Mouse (Mus musculus) regulatory T cell (primary cell): ENCODE measurements around the gene Dis3l2.

ENCODE experiments used
- in situ Hi-C: fragments of 300-600 bp; cut with MboI, MseI; formaldehyde crosslinking; loops from one replicate; pipeline ENCODE4 v1.15.1; 2025; ENCODE audit warnings: high pct_unique_total_duplicates

Dis3l2 gene

DNA sequence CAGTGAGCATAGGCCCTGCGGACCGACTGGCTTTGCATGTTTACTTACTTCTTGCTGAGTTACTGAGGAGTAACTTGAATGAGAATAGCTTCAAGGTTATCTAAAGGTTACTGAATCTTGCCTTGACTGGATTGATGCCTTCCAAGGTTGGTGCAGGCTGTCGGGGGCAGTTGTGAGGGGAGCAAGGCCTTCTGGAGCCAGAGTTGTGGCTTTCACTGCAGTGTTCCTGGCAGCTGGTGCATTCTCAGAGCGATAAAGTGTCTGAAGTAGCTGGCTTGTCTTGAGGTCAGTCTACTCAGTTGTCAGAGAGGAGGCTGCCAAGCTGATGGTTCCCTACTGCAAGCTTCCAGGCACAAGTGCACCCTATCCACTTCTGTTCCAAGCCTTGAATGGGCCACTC, 15.8 kb downstream of the Dis3l2 start:
- in situ Hi-C loops, result no loop called here

DNA sequence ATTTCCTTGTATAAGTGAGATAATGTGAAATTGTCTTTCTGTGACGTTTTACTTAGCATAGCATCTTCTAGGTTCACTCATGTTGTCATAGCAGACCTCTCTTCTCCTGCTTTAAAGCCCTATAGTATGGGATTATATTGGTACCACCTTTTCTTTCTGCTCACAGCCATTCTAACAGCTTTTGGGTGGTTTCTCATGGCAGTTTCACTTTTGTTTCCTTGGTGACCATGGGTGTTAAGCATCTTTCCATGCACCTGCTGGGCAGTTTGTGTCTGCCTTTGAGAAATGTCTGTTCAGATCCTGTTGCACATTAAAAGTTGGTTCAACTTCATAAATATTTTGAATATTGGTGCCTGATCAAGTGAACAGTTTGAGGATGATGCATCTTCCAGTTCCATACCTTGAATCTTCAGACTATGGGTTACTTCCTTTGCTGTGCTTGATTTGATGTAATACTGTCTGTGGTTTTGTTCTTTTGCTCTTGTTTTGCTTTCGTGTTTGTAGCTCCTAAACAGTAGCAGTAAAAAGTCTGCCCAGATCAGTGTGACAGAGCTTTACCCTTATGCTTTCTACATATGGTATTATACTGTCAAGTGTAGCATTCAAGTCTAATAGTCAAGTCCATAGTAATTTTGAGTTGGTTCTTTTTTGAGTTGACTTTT, 29.7 kb downstream of the Dis3l2 start:
- in situ Hi-C loops, result loop anchor here (5.0 kb wide), 1 partner anchor 86 kb away; no protein-coding TSS in a partner anchor

DNA sequence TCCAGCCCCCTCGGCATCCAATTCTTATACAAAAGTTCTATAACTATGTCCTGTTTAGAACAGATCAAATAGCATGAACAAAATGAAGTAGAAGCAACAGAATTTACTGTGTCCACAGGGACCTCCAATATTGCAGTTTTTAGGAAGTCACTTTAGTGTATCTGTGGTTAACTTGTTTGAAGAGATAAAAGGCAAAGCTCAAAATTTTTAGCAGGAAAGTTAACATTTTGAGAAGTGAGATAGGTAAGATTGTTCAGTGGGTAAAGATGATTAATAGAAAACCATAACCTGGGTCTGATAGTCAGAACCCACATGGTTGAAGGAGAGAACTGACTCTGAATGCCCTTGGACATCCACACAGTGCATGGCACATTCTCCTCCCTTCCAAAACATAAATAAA, 32.8 kb downstream of the Dis3l2 start:
- in situ Hi-C loops, result no loop called here

DNA sequence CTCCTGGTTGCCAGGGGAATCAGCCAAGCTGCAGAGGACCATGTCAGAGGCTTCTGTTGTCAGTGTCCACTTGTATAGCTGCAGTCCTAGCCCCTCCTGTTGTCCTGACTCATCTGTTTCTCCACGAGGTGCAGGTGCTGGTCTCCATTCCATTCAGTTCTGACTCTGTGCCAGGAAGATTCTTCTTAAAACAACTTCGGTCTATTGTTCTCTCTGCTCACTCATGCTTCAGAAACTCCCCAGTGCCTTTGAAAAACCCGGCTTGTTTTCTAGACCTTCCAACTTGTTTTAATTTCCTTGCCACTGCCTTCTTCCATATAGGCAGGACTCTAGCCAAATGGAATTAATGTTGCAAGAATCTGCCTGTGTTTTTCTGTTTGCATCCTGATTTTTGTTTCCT, 39.3 kb downstream of the Dis3l2 start:
- in situ Hi-C loops, result no loop called here

DNA sequence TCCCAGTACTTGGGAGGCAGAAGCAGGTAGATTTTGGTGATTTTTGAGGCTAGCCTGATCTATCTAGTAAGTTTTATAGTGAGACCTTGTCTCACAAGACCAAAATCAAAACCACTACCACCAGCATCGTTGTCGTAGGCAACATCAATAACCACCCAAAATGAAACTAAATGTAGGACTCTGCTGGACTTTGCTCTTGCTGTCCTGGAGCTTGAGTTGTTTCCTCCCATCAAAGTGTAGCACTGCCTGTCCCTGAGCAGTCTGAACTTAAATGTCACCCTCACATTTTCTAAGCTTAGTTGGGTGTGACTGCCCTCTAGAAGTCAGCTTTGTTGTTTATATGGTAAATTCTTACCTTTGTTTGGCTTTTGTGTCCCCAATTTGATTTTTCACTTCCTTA, 43.4 kb downstream of the Dis3l2 start:
- in situ Hi-C loops, result no loop called here

DNA sequence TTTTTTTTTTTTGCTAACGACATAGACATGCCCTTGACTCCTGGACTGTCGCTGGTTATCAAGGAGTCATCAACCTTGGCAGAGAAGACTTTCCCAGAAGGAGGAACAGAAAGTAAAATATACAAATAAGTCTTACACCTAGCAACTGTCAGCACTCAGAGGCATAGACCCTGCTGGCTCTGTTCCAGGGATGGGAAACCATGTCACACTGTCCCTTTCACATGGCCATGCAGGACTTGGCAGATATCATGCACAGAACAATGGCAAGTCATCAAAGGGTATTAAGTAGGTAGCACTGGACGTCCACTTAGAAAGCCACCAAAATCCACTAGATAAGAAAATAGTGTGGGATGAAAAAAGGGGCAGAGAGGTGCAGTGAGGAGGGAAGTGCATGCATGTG, 46.5 kb downstream of the Dis3l2 start:
- in situ Hi-C loops, result no loop called here

DNA sequence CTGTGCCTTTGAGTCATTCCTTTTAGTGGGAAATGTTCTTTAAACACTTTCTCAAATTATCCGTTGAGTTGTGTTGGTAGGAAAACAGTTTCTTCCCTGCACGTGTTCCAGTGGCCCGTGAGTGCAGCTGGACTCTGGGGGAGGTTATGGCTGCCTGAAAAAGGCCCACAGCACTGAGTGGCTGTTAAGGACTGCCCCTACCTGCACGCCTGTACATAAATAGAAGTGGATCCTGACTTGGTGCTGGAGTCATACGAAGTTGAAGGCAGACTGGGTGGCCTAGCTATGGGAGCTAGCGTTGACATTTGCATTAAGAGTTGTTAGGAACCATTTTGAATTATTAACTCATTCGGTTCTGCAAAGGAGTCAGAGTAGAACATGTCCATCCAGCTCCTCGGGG, 49.8 kb downstream of the Dis3l2 start:
- in situ Hi-C loops, result no loop called here

DNA sequence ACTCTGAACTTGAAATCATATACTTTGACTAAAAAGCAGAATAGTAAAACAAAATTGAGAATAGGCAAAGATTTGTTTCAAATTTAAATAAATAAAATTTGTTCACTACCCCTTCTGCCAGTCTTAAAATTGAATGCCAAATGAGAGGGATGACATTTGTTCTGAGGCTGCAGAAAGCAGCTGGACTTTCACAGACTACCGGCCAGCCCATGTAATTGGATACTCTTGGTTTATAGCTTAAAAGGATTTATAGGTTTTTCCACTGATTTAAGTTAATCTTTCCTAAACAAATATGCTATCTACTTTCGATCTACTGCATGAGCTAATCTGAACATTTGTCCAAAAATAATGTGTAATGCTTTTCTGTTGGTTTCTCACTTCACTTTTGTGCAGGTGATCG, 50.7 kb downstream of the Dis3l2 start:
- in situ Hi-C loops, result no loop called here

DNA sequence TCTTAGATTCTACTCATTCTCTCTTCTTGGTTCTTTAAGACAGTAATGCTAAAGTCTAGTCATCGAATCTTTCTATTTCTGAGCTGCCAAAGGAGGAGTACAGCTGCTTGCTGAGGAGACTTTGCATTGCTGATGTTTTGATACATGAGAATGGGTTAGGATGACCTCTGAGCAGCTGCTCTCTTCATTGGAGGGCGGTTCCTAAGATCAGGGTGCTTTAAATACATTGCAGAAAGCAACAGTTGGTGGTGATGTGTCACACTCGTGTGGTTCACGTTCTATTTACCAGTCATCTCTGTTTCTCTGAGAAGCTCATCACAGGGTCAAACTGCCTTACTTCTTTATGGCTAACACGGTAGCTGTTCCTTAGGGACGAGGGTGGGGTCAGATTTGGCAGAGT, 54.5 kb downstream of the Dis3l2 start:
- in situ Hi-C loops, result no loop called here

DNA sequence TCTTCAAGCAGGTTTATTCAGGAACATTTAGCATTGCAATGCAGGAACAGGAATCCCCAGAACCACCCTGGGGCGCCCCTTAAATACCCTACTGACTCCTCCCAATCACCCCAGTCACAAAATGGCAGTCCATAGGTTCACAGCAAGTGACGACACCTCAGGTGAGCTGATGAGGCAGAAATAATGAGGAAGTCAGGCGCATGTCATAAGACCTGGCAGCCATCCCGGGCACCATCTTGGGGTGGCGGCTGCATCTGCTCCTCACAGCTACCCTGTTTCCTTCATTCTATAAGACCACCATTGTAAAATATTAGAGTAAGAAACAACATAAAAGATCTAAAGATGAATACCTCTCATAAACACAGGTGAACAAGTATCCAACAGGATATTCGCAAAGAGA, 58.6 kb downstream of the Dis3l2 start:
- in situ Hi-C loops, result no loop called here

DNA sequence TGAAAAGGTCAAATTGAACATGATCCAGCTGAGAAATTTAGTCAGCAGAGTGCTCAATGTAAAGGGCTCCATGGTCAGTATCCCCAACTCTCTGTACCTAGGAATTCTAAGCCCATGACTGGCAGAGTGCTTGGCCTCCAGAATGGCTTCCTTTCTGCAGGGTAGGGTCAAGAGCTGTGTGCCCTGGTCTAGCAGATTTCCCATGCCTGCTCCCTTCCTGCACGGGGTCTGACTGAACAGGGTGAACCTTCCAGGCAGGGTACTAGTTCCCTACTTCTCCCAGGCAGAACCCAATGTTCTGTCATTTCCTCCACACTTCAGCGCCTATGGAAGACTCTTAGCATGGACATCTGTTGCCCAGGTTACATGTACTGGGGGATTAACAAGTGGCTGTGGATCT, 97.6 kb downstream of the Dis3l2 start:
- in situ Hi-C loops, result no loop called here

DNA sequence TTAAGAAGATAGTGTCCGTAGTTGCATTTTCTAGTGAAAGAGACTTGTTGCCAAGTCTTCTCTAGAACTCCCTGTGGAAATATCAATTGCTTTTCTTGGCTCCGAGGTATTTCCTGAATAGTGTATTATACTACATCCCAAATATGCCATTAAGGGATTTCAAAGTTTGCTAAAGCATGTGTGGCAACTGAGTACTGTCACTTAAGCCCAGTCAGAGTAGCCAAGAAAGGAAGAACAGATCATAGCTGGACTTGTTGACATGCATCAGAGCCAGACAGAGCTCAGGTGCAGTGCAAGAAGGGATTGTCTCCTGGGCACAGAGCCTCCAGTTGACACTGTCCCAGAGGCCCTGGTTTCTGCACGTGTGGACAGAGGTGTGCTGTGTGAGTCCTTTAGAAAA, 108.1 kb downstream of the Dis3l2 start:
- in situ Hi-C loops, result no loop called here

DNA sequence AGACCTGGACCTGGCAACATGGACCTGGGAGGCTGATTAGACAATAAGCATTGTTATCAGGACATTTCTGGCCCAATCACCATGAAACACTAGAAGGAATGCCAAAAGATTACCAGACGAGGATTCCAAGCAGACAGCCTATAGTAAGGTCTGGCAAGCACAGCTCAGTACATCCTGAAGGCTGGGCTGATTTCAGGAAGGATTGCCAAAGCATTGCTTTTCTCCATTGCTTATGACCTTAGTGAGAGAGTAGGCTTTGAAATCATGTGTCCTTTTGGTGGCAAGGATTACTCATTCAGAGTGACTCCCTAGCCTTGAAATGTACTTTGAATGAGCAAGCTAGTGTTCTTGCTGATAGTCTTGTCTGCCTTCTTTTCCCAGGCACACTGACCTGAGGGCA, 118.7 kb downstream of the Dis3l2 start:
- in situ Hi-C loops, result no loop called here

DNA sequence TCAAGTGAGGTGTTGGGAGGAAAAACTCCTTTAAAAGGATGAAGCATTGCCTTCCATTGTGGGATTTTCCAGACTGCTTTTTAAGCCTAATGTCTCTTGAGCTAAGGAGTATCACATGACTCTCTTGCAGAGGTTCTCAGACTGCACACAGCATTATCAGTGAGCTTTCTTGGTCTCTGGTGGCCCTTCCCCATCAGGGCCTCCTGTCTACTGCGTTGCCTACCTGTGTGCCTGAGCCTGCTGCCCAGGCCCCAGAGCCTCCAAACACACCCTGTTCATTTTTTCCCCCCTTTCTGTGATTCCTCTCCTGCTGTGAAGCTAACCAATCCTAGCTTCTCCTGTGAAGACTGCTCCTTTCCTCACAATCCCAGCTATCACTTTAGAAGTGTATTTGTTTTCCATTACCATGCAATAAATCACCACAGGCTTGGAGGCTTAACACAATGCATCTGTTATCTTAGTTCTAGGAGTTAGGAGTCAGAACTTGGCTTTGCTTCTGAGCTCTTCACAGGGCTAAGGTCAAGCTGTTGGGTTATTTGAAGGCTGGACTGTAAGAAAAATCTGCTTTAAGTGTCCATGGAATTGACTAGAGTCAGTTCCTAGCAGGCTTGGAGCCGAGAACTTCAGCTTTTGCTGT, 130.9 kb downstream of the Dis3l2 start:
- in situ Hi-C loops, result no loop called here

DNA sequence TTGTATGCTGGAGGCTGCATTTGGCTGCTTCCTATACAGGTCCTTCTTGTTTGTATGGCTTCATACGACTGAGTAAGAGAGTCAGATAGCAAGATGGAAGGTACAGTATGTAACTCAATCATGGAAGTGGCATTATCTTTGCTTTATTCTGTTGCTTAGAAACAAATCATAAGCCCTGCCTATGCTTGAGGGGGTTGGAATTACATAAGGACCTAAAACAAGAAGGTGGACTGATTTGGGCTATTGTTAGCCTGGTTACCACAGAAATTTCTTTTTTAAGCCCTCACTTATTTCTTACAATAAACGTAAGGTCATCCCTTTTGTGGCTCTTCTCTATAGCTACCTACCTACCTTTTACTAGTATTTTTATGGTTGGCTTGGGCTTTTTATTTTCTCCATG, 131.4 kb downstream of the Dis3l2 start:
- in situ Hi-C loops, result no loop called here

DNA sequence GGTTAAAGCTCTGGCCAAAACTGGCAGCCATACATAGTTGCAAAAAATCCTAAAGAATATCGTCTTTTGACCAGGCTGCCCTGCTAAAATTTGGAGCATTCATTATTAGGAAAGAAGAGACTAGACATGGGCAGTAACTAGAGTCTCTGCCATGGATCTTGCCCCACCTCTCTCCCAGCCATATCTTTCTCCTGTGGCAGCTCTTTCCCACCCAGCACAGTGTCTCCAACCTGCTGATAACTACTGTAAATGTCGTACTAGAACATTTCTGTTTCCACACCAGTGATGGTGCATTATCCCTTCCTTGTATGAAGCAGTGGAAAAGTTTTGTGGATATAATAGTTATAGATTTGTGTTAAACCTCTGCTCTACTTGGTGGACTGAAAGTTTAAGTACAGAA, 147.1 kb downstream of the Dis3l2 start:
- in situ Hi-C loops, result no loop called here

DNA sequence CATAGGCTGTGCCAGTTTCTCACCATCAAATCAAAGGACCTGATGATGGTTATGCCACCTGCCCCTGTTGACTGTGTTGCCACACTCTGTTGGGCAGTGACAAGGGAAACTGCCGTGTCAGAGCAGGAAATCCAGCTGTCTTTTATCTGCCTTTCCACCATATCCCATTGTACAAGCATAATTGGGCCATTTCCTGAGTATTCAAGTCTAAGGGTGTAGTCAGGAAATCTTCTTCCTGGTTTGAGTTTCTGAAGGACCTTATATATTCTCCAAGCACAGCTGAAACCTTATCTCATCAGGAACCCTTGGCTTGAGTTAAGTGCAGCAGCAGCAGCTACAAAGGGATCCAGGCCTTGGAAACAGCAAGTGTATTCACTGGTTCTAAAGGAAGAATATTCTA, 155.3 kb downstream of the Dis3l2 start:
- in situ Hi-C loops, result no loop called here

DNA sequence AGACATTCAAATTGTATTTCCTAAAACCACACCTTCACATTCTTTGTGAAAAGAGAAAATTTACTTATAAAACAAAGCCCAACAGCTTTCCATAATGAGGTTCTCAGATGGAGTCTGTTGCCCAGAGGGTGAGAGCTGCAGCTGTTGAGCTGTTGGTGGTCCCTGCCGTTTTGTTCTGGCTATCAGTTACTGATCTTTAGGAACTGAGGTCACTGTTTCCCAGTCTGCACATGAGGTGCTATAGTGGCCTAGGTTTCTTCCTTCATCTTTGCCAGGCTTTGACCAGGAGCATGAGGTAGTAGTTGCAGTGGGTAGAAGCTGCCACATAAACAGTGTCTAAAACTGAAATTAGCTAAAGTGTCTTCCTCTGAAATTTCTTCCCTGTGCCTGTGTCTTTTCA, 155.8 kb downstream of the Dis3l2 start:
- in situ Hi-C loops, result no loop called here

DNA sequence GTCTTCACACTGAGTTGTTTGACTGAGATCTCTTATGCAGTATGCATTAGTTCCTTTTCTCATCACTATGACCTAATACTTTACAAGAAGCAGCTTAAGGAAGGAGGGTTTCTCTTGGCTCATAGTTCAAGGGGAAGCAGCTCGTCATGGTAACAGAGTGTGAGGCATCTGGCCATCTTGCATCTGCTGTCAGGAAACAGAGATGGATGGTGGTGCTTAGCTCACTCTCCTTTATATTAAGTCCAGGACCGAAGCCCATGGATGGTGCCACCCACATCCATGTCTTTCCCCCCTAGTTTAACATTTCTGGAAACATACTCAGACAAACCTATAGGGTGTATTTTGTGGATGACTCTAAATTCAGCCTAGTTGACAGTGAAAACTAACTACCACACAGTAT, 170.1 kb downstream of the Dis3l2 start:
- in situ Hi-C loops, result no loop called here

DNA sequence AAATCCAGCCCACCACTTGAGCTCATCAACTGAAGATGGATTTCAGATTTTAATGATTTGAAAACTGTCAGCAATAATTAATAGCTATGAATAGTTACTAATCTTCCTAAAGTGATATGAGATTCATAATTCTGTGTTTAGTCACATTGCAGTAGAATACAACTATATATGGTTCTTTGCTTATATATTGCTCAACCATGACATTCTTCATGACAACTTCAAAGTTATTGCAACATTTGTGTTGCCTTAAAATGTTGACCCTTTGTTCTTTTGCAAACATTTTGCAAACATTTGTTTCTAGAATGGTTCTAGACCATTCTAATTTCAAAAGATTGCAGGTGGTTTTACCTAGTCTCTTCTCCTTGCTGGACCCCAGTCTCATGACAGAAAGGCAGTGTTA, 175.1 kb downstream of the Dis3l2 start:
- in situ Hi-C loops, result no loop called here

DNA sequence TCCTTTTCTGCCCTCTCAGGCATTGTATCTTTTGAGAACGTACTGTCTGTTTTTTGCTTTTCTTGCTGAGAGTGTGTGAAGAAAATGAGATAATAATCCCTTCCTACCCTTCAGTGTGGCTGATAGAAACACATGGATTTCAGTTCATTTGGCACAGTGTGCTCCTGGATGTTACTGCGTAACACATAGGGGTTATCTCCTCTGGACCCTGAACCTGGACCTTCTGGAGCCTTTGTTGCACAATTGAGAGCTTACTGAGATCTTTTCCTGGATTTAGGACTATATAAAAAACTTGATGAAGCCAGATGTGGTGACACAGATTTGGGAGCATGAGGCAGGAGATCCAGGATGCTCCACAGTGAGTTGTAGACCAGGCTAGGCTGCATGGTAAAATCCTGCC, 175.9 kb downstream of the Dis3l2 start:
- in situ Hi-C loops, result no loop called here

DNA sequence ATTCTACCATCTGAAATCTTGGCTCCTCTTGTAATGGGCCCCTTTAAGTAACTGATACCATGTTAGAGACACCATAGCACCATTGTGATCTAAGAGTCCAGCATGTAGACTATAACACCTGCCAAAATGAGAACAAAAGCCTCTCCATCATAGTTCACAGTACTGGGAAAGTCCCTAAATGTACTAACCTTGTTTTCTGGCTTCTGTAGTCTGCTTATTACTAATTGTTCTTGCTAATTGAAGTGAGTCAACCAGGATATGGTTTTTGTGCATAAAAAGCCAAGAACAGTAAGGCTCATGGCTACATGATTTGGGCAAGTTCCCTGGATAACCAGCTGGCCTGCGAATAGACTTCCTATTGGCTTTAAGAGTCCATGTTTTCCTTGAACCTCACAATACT, 183.5 kb downstream of the Dis3l2 start:
- in situ Hi-C loops, result no loop called here

DNA sequence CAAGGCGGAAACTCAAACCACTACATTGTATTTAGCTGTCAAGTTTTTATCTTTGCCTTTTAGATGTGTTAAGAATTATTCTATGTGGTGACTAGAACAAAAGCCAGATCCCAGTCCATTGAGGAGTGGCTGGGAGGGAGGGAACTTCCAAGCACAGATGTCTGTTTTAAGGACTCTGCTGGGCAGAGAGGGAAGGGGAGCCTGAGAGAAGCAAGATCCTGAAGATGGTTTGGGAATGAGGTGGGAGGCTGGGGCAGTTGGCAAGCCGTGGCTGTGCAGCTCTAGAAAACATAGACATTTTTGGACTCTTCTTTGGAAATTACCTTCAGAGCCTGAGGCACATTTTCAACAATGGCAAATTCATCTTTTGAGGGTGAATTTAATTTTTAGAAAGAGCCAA, 208.9 kb downstream of the Dis3l2 start:
- in situ Hi-C loops, result no loop called here

DNA sequence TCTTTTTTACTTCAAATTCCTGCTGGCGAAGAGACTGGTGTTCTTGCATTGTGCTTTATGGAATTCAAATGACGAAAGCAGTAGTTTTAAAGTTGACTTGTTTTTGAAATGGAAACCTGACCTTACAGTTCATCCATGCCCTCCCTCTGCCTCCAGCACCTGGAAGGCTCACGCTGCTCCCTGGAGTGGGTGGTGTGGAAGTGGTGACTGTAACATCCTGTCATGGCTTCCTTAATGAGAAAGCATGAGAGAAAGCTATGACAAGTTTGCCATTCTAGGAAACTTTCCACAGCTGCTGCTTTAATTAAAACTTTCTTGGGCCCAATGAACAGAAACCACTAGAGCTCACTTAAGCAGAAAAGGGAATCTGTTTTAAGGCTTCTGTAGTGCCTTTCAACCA, 210.3 kb downstream of the Dis3l2 start:
- in situ Hi-C loops, result no loop called here
